Mouse (Mus musculus) embryonic fibroblast, embryonic 13.5 days (primary cell): ENCODE results near the gene Pipox.

ENCODE experiments used
- CTCF ChIP-seq: IDR thresholded peaks from 2 replicates; pipeline ENCODE4 v1.5.1; 2011; ENCODE audit warnings: mild to moderate bottlenecking, control low read depth, low read length, moderate library complexity, borderline replicate concordance; ENCODE audit not compliant: insufficient read depth
- POLR2A ChIP-seq: IDR thresholded peaks from 2 replicates; pipeline ENCODE4 v1.6.1; 2011; ENCODE audit warnings: low read depth, mild to moderate bottlenecking, control low read depth, low read length, moderate library complexity

- TF ChIP-seq CTCF (no peak), POLR2A (no peak)
Measured at GRCm38 (mm10) chr11:77916741-77917140, 22.8 kb upstream of the Pipox start.
